ENCODE assay signal across 7 mouse cellular contexts in the genomic region with DNA sequence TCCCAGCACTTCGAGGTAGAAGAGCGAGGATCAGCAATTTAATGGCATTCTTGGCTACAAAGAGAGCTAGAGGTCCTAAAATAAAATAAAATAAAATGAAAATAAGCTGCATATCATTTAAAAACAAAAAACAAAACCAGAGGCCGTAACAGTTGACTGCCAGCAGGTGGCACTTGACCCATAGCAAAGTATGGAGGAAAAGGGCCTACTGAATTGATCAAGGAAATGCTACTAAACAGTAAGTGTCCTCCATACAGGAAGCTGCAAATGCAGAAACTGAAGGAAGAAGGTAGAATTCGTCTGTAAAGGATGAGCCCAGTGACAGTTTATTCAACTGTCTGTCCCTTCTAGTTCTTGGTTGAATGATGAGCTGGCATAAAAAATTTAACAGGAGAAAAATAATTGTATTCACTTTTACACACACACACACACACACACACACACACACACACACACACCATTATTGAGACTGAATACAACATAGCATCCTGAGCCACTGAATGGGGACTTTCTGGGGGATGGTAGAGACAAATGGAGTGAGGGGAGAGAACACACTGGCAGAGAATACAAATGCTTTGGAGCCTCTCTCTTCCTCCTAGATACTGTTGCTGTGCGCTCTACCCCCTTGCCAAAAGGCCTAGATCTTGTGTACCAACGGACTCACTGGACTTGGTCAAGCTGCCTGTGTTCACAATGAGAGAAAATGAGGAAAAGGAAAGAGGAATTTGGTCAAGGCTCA. TPM values are rescaled to one million over a fixed set of nuclear protein-coding genes. Genes with fewer than 3 reads are reported as not detected.
DNase-seq lines count a peak whose midpoint lies in the region; ATAC-seq and TF ChIP-seq lines count a peak whose summit lies in the region.

No protein-coding gene starts in this region.

- no peaks in the 10 kb centered on the region for H3K4me1 ChIP-seq in hindbrain, postnatal 0 days (ENCODE audit: insufficient read depth, low read length)

- ATAC-seq in hindbrain, postnatal 0 days = peak; percentile 89

- no peaks in the 10 kb centered on the region for H3K9me3 ChIP-seq in hindbrain, postnatal 0 days (ENCODE audit: low read length)

- H3K36me3 ChIP-seq in hindbrain, postnatal 0 days (ENCODE audit: insufficient read depth, low read length) = no peaks in the 10 kb centered on the region

- intact Hi-C loops in left cerebral cortex, adult 2 months (cut with DNase I) = loop anchor here (10.0 kb wide), 1 partner anchor 951 kb away; no protein-coding TSS in a partner anchor

- peak; percentile 53 for TF ChIP-seq CTCF in left cerebral cortex, adult 2 months (IDR thresholded peaks at IDR 0.05)
- peak; percentile 62 for TF ChIP-seq CTCF in hindbrain, postnatal 0 days (IDR thresholded peaks at IDR 0.05; ENCODE audit: low read depth)

- no peak overlapping the region for H3K27ac ChIP-seq in left cerebral cortex, adult 2 months
- no peak overlapping the region; the same call in 1 of the 2 replicates for H3K27ac ChIP-seq in hindbrain, postnatal 0 days

- no peak overlapping the region for H3K4me2 ChIP-seq in hindbrain, postnatal 0 days (ENCODE audit: low read depth, low read length)

- no peaks in the 10 kb centered on the region for H3K27me3 ChIP-seq in hindbrain, postnatal 0 days (ENCODE audit: insufficient read depth, low read length)

- no peak overlapping the region for H3K9ac ChIP-seq in hindbrain, postnatal 0 days (replicated peaks; ENCODE audit: low read length)

- no peak overlapping the region for H3K4me3 ChIP-seq in left cerebral cortex, adult 2 months
- no peak overlapping the region for H3K4me3 ChIP-seq in hindbrain, postnatal 0 days (ENCODE audit: low read length)

- WGBS in hindbrain, postnatal 0 days = 57% methylated on average over 6 of the region's 6 CpGs

- DNase-seq in left cerebral cortex, adult 2 months (ENCODE audit: extremely low spot score in 1 of 2, low spot score in 2 of 2) = no peak
- DNase-seq in left cerebral cortex, adult 11 months (ENCODE audit: low spot score) = no peak
- DNase-seq in CD4-positive helper T cell, adult 2 months (ENCODE audit: low read depth, low spot score) = peak; percentile 35
- peak; percentile 17 for DNase-seq in ES-CJ7 (ENCODE audit: low read depth, low spot score)
- DNase-seq in hindbrain, postnatal 0 days (ENCODE audit: low spot score) = peak; percentile 65
- DNase-seq in layer of hippocampus, adult 11-12 months (ENCODE audit: low spot score) = no peak
- no peak for DNase-seq in layer of hippocampus, adult 9-11 months

RNA-seq across cellular contexts. Expression of gene Hdac8, which starts 11.0 kb away (rescaled TPM):
- total RNA-seq in left cerebral cortex, adult 2 months (2021) = 10 to 100 TPM; 16.0 to 16.9 TPM
- total RNA-seq in hindbrain, postnatal 0 days (2014; rRNA removed) = 14.7 and 17.9 TPM in 2 replicates
- polyA plus RNA-seq in hindbrain, postnatal 0 days (2015; fragmentation: Nextera tagmentation; extraction: Ambion mirVana) = 13.0 and 14.8 TPM in 2 replicates

Comparison
In these comparisons a context has a peak if more than half of its experiments do, and no peak if none do; other contexts are left out.
1. DNase-seq: peak in CD4-positive helper T cell, adult 2 months (single experiment), ES-CJ7 (single experiment) and hindbrain, postnatal 0 days (single experiment); none in left cerebral cortex, adult 2 months (0 of 2), left cerebral cortex, adult 11 months (single experiment), layer of hippocampus, adult 11-12 months (single experiment) and layer of hippocampus, adult 9-11 months (single experiment).